Mouse (Mus musculus): Measurements from ENCODE around the gene Card11. TPM values are rescaled to one million over a fixed set of nuclear protein-coding genes. Genes with fewer than 3 reads are reported as not detected.

The Card11 gene
- polyA plus RNA-seq, 1 experiment from 2014 or later: 0.27 TPM

DNA sequence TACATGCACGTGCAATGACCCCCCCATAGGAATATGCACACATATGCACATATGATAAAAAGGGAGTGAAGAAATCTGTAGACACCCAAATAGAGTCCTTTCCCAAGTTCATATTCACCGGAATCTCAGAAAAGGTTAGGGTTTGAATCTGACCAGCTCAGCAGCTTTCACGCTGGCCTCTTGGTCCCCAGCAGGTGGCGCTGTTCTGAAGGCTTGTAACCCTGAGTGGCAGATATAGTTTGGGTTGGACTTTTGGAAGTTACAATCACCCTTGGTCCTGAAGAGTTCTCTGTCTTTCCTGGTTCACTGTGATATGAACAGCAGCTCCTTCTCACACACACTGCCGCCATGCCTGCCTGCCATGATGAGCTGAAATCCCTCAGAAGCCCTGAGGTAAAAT lies 24.1 kb upstream of the Card11 start:
- H3K9me3 ChIP-seq: peaks cover 12% of the 10 kb centered on the region
- no peak for ATAC-seq (ENCODE audit: insufficient number of reproducible peaks, insufficient read depth, low FRiP score, low TSS enrichment, low read depth)
- no peak overlapping the region for H3K4me2 ChIP-seq
- H3K27ac ChIP-seq: no peak overlapping the region
- H3K4me3 ChIP-seq: no peak overlapping the region
- no peaks in the 10 kb centered on the region for H3K27me3 ChIP-seq
- H3K36me3 ChIP-seq: no peaks in the 10 kb centered on the region
- no peak overlapping the region for H3K9ac ChIP-seq
- 58% methylated on average over 5 of the region's 5 CpGs for WGBS
- H3K4me1 ChIP-seq: peaks cover 11% of the 10 kb centered on the region; the same call in 1 of the 2 replicates

DNA sequence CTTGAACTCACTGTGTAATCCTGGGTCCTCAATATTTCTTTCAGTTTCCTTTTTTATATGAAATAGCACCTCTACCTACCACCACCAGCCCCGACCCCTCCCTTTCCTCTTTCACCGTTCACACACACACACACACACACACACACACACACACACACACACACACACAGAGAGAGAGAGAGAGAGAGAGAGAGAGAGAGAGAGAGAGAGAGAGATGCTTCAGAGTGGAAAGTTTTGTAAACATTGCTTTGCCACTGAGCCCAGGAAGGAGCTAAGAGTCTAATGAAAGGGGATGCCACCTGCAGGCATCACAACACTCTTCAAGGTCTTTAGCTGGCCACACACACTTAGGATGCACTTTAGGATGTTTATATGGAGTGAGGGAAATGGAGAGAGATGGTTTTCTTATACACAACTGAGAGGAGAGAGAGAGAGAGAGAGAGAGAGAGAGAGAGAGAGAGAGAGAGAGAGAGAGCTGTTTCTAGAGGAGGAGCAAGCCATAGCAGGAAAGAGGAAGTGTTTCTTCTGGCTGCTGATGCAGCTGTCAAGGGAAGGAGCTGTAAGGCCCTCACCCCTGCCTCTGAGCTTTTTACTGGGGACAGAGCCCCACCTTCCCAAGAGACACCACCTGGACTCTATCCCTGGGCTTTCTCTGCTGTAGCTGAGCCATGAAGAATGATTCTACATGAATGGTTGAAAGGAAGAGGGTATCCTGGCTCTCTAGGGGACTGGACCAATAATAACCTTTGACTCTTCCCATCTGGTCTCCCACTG lies 17.7 kb upstream of the Card11 start:
- Histone ChIP-seq H3K4me1 (0 out of 2 replicates have a peak, but pooled peaks cover 5% of the 10 kb centered on the region), H3K9me3 (peaks cover 10% of the 10 kb centered on the region; the same call in 1 of the 2 replicates), H3K36me3 (no peaks in the 10 kb centered on the region), H3K4me3 (no peak overlapping the region), H3K27ac (no peak overlapping the region), H3K27me3 (no peaks in the 10 kb centered on the region), H3K4me2 (no peak overlapping the region), H3K9ac (no peak overlapping the region)
- WGBS: 86% methylated on average over 2 of the region's 2 CpGs
- no peak for ATAC-seq (ENCODE audit: insufficient number of reproducible peaks, insufficient read depth, low FRiP score, low TSS enrichment, low read depth)

DNA sequence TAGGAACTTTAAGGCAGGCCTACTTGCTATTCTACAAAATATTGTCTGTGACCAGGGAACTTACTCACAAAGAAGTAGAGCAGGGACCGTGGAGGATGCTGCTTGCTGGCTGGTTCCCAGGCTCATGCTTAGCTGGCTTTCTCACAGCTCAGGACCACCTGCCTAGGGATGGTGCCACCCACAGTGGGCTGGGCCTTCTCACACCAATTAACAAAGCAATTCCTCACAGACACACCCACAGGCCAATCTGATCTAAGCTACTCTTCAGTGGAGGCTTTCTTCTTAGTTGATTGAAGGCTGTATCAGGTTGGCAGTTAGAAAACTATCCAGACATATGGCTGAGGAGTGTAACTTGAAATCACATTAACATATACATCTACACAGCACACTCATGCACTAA lies 15.7 kb upstream of the Card11 start:
- WGBS: 74% methylated on average over 1 of the region's 1 CpGs
- H3K4me3 ChIP-seq: no peak overlapping the region
- no peaks in the 10 kb centered on the region for H3K36me3 ChIP-seq
- no peak overlapping the region for H3K27ac ChIP-seq
- ATAC-seq (ENCODE audit: insufficient number of reproducible peaks, insufficient read depth, low FRiP score, low TSS enrichment, low read depth): no peak
- H3K9me3 ChIP-seq: peaks cover under 1% of the 10 kb centered on the region; the same call in 1 of the 2 replicates
- H3K4me1 ChIP-seq: 0 out of 2 replicates have a peak, but pooled peaks cover 5% of the 10 kb centered on the region
- H3K4me2 ChIP-seq: no peak overlapping the region
- no peaks in the 10 kb centered on the region for H3K27me3 ChIP-seq
- no peak overlapping the region for H3K9ac ChIP-seq

DNA sequence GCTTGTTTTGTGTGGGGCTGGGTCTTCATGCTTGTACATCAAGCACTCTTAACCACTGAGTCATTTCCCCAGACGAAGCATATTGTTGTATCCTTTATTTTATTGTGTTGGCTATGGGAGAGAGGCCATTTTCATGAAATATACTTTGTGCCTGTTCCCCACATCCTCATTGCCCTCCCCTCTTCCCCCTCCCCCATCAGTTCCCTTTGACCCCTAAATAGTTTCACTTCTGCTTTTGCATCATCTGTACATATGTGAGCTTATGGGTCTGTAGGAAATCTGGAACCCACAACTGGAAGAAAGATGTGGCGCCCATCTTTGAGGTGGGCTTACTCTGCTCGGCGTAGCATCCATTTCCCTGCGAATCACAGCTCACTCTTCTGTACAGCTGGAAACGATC lies 13.8 kb upstream of the Card11 start:
- H3K4me1 ChIP-seq: 0 out of 2 replicates have a peak, but pooled peaks cover 5% of the 10 kb centered on the region
- no peak overlapping the region for H3K27ac ChIP-seq
- H3K9ac ChIP-seq: no peak overlapping the region
- WGBS: 90% methylated on average over 6 of the region's 6 CpGs
- H3K9me3 ChIP-seq: no peaks in the 10 kb centered on the region
- no peak overlapping the region for H3K4me3 ChIP-seq
- no peaks in the 10 kb centered on the region for H3K36me3 ChIP-seq
- no peaks in the 10 kb centered on the region for H3K27me3 ChIP-seq
- no peak overlapping the region for H3K4me2 ChIP-seq
- ATAC-seq (ENCODE audit: insufficient number of reproducible peaks, insufficient read depth, low FRiP score, low TSS enrichment, low read depth): no peak

DNA sequence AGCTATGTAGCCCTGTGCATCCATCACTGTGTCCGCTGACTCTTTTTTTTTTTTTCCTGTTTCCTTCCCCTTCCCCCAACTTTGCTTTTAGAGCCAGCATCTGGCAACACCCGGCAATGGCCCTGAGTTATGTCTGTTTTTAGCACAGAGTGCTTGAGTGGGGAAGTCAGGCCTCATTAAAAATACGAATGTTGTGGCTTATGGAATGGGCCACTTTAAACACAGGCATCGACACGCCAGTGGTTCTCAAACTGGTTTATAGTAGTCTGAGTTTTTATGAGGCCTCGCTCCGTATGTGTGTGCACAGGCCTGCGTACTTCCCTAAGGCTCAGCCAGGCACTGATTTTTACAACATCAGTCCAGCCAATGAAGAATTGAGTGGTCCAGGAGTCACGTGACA lies 13.1 kb upstream of the Card11 start:
- ATAC-seq (ENCODE audit: insufficient number of reproducible peaks, insufficient read depth, low FRiP score, low TSS enrichment, low read depth): no peak
- Histone ChIP-seq H3K27ac (no peak overlapping the region), H3K4me3 (no peak overlapping the region), H3K27me3 (no peaks in the 10 kb centered on the region), H3K4me2 (no peak overlapping the region), H3K9ac (no peak overlapping the region), H3K4me1 (0 out of 2 replicates have a peak, but pooled peaks cover 5% of the 10 kb centered on the region), H3K36me3 (no peaks in the 10 kb centered on the region), H3K9me3 (0 out of 2 replicates have a peak, but pooled peaks cover 4% of the 10 kb centered on the region)
- WGBS: 67% methylated on average over 9 of the region's 9 CpGs

DNA sequence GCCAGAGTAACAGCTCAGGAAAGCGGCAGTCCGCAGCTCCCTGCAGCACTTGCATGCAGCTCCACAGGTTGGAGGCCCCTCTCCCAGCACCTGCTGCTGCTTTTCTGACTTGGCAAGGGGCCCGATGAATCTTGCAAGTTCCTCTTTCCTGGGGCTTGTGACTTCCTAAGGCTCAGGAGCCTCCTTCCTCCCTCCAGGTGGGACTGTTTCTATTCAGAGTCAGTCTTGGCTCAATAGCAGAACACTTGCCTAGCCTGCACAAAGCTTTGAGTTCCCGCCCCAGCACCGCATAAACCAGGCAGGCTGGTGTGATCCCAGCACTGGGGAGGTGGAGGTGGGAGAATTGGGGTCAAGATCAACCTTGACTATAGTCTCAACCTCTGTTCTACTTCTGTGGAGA lies 5.1 kb upstream of the Card11 start:
- Histone ChIP-seq H3K4me1 (no peaks in the 10 kb centered on the region), H3K9ac (no peak overlapping the region), H3K27me3 (no peaks in the 10 kb centered on the region), H3K36me3 (no peaks in the 10 kb centered on the region), H3K27ac (no peak overlapping the region), H3K4me3 (no peak overlapping the region), H3K9me3 (0 out of 2 replicates have a peak, but pooled peaks cover 4% of the 10 kb centered on the region), H3K4me2 (no peak overlapping the region)
- 71% methylated on average over 5 of the region's 5 CpGs for WGBS
- no peak for ATAC-seq (ENCODE audit: insufficient number of reproducible peaks, insufficient read depth, low FRiP score, low TSS enrichment, low read depth)

DNA sequence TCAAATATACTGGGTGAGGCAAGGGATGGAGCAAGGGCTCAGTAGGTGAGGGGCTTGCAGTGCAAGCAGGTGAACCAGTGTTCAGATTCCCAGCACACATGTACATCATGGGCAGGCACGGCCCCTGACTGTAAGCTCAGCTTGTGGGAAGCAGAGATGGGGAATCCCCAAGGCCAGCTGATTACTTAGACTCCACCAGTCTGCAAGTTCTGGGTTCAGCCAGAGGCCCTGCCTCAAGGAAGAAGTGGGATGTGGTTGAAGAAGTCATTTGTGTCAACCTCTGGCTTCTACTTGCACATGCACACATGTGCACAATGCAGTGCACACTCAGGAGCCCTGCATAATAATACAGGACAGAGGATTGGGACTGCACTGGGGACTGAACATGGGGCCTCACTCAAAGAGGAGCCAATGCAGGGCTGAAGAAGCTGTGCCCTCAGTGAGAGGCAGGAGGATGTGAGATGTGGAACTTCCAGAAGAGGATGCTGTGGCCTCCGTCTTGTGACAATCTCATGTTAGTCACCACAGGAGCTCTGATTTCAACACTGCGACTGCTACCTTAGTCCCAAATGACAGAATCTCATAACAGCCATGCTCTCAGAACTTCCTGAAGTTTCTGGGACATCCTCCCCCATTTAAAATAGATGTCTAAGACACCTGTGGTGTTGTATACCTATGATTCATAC lies 3.8 kb upstream of the Card11 start:
- Histone ChIP-seq H3K27ac (no peak overlapping the region), H3K4me2 (no peak overlapping the region), H3K9ac (no peak overlapping the region), H3K27me3 (no peaks in the 10 kb centered on the region), H3K9me3 (0 out of 2 replicates have a peak, but pooled peaks cover 4% of the 10 kb centered on the region), H3K36me3 (no peaks in the 10 kb centered on the region), H3K4me1 (no peaks in the 10 kb centered on the region), H3K4me3 (no peak overlapping the region)
- no peak for ATAC-seq (ENCODE audit: insufficient number of reproducible peaks, insufficient read depth, low FRiP score, low TSS enrichment, low read depth)
- WGBS: 84% methylated on average over 3 of the region's 3 CpGs

DNA sequence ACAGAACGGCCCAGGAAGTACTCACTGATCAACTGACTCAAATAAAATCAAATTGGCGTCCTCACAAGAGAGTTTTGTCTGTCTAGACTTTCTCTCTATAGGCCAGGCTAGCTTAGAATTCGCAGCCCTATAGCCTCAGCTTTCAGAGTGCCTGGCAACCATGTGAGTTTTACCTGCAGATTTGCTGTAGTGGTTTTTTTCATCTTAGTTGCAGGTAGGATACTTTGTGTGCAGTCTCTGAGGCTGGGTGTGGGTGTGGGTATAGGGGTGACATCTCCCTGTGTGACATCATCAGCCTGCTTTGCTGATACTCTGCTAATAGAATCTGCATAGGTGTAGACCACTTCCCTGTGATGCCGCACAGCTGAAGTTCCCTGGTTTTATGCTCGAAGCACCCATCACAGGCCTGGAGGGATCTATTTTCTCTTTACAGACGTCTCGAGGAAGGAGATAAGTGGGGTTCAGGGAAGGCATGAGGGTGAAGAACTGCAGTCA lies 1.2 kb downstream of the Card11 start:
- 80% methylated on average over 7 of the region's 7 CpGs for WGBS
- no peak for ATAC-seq (ENCODE audit: insufficient number of reproducible peaks, insufficient read depth, low FRiP score, low TSS enrichment, low read depth)

DNA sequence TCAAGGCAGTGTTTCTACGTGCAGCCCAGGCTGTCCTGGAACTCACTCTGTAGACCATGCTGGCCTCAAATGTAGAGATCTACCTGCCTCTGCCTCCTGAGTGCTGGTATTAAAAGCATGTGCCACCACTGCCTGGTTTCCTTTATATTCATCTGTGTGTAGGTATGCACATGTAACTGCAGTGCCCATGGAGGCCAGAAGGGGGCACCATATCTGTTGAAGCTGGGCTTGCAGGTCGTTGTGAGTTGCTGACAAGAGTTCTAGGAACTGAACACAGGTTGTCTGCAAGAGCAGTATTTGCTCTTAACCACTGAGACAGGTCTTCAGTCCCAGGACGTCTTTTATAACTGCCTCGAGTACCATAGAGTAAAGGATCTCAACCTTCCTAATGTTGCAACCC lies 2.6 kb downstream of the Card11 start:
- H3K4me3 ChIP-seq: no peak overlapping the region
- no peak for ATAC-seq (ENCODE audit: insufficient number of reproducible peaks, insufficient read depth, low FRiP score, low TSS enrichment, low read depth)
- H3K4me1 ChIP-seq: no peaks in the 10 kb centered on the region
- no peaks in the 10 kb centered on the region for H3K9me3 ChIP-seq
- no peaks in the 10 kb centered on the region for H3K36me3 ChIP-seq
- H3K4me2 ChIP-seq: no peak overlapping the region
- H3K27me3 ChIP-seq: no peaks in the 10 kb centered on the region
- no peak overlapping the region for H3K27ac ChIP-seq
- H3K9ac ChIP-seq: no peak overlapping the region
- 78% methylated on average over 4 of the region's 4 CpGs for WGBS

More for the DNA sequence above, 1.2 kb downstream of the Card11 start:
- no peaks in the 10 kb centered on the region for H3K9me3 ChIP-seq
- no peaks in the 10 kb centered on the region for H3K4me1 ChIP-seq
- no peak overlapping the region for H3K4me3 ChIP-seq
- H3K4me2 ChIP-seq: no peak overlapping the region
- no peak overlapping the region for H3K9ac ChIP-seq
- no peak overlapping the region for H3K27ac ChIP-seq
- no peaks in the 10 kb centered on the region for H3K36me3 ChIP-seq
- H3K27me3 ChIP-seq: no peaks in the 10 kb centered on the region

DNA sequence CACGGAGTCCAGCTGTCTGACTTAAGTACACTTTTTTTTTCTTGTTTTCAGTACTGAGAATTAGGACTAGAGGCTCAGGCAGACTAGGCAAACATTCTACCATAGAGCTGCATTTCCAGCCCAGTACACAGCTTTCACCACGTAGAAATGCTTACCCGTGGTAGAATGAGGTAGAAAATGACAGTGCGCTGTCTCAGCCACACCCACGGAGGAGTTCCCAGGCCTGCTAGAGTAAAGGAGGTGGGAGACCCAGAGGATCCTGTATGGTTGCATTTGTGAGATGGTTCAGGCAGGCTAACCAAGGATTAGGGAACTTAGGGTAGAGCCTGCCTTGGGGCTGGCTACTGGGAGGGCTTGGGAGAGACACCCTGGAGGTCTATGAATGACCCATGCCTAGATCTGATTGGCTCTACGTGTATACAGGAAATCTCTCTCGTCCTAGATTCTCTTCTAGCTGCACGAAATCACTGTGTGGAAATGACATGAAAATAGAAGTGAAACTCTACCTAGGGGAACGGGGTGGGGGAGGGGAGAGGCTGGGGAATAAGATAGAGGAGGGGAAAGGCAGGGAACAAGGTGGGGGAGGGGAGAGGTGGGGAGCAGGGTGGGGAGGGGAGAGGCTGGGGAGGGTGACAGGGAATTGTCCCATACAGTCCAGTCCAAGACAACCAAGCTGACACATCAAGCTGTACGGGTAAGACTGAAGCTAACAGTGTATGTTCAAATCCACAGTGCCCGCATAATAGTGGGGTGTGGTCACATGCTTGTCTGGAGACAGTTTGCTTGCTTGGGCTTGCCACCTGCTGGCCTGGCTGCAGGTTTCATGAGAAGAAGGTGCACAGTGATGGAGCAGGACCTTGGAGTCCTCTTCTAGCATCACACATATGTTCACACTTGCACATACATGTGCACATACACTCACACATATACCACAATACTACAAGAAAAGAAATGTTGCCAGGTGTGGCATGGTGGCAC lies 8.0 kb downstream of the Card11 start:
- H3K9ac ChIP-seq: no peak overlapping the region
- 54% methylated on average over 11 of the region's 11 CpGs for WGBS

More for the DNA sequence above, 8.0 kb downstream of the Card11 start:
- H3K9me3 ChIP-seq: no peaks in the 10 kb centered on the region
- H3K4me2 ChIP-seq: no peak overlapping the region
- no peaks in the 10 kb centered on the region for H3K4me1 ChIP-seq
- H3K27me3 ChIP-seq: no peaks in the 10 kb centered on the region
- no peak overlapping the region for H3K27ac ChIP-seq
- no peak overlapping the region for H3K4me3 ChIP-seq
- no peak for ATAC-seq (ENCODE audit: insufficient number of reproducible peaks, insufficient read depth, low FRiP score, low TSS enrichment, low read depth)
- H3K36me3 ChIP-seq: no peaks in the 10 kb centered on the region

Data from embryonic facial prominence, embryonic 13.5 days (tissue).